Mouse (Mus musculus) lung, embryonic 16.5 days (tissue): ENCODE measurements at regions not wholly inside any gene's neighbourhood (a gene's known extent, or its start where the extent isn't known, plus 50 kb on each side); places are given as distances from the start of the nearest gene placed in this dataset.

ENCODE experiments used
- ATAC-seq: fragments of 200-750 bp; cut with Nextera tagmentation; 2 replicates; pipeline ENCODE4 v1.8.0; 2017; ENCODE audit warnings: low read depth, mild to moderate bottlenecking, moderate library complexity
- H3K27ac ChIP-seq: fragments of 300-500 bp; sonication (generic); 2 replicates; pipeline ENCODE4 v1.5.1; 2014; ENCODE audit warnings: mild to moderate bottlenecking, control low read depth, low read length
- H3K27me3 ChIP-seq: fragments of 300-500 bp; sonication (generic); 2 replicates; pipeline ENCODE4 v1.6.1; 2014; ENCODE audit warnings: low read depth, low read length, mixed read lengths; ENCODE audit not compliant: control insufficient read depth, insufficient read depth
- H3K36me3 ChIP-seq: fragments of 300-500 bp; sonication (generic); 2 replicates; pipeline ENCODE4 v1.6.1; 2014; ENCODE audit warnings: low read length; ENCODE audit not compliant: control insufficient read depth, insufficient read depth
- H3K4me1 ChIP-seq: fragments of 300-500 bp; sonication (generic); replicated peaks from 2 replicates; pipeline ENCODE4 v1.6.1; 2014; ENCODE audit warnings: low read length, mixed read lengths; ENCODE audit not compliant: control insufficient read depth, insufficient read depth
- H3K4me2 ChIP-seq: fragments of 300-500 bp; sonication (generic); 2 replicates; pipeline ENCODE4 v1.6.1; 2014; ENCODE audit warnings: low read depth, low read length, control low read depth
- H3K4me3 ChIP-seq: fragments of 300-500 bp; sonication (generic); 2 replicates; pipeline ENCODE4 v1.5.1; 2014; ENCODE audit warnings: mild to moderate bottlenecking, low read length, control low read depth
- H3K9ac ChIP-seq: fragments of 300-500 bp; sonication (generic); 2 replicates; pipeline ENCODE4 v1.6.1; 2014; ENCODE audit warnings: low read length, control low read depth
- H3K9me3 ChIP-seq: fragments of 300-500 bp; sonication (generic); 2 replicates; pipeline ENCODE4 v1.6.1; 2016; ENCODE audit warnings: low read length; ENCODE audit not compliant: control insufficient read depth
- WGBS: fragments of 180-500 bp; shearing (Covaris S2); extraction: QIAGEN DNeasy Blood & Tissue Kit; methylation state at CpG from one replicate; pipeline ENCODE4 v1.1.7; 2014; 5-methylcytosine and 5-hydroxymethylcytosine counted together

GRCm38 (mm10) chr4:91071263-91071662, 329.3 kb downstream of the Elavl2 start:
- H3K36me3 ChIP-seq = no peaks in the 10 kb centered on the region
- no peak overlapping the region for H3K27ac ChIP-seq
- H3K9me3 ChIP-seq = no peaks in the 10 kb centered on the region
- 88% methylated on average over 2 of the region's 2 CpGs for WGBS
- no peaks in the 10 kb centered on the region for H3K4me1 ChIP-seq
- H3K9ac ChIP-seq = no peak overlapping the region
- ATAC-seq = no peak
- no peak overlapping the region for H3K4me3 ChIP-seq
- H3K4me2 ChIP-seq = no peak overlapping the region
- H3K27me3 ChIP-seq = no peaks in the 10 kb centered on the region

- Histone ChIP-seq H3K9ac (no peak overlapping the region), H3K4me1 (no peaks in the 10 kb centered on the region), H3K27me3 (no peaks in the 10 kb centered on the region), H3K36me3 (no peaks in the 10 kb centered on the region), H3K9me3 (no peaks in the 10 kb centered on the region), H3K4me2 (no peak overlapping the region), H3K27ac (no peak overlapping the region), H3K4me3 (no peak overlapping the region)
- WGBS = 27% methylated on average over 2 of the region's 2 CpGs
- ATAC-seq = peak; percentile 71
These were observed 339.7 kb downstream of the Elavl2 start for GRCm38 (mm10) chr4:91060933-91061332.

- H3K36me3 ChIP-seq = no peaks in the 10 kb centered on the region
These were observed 348.7 kb downstream of the Elavl2 start for GRCm38 (mm10) chr4:91051913-91052312.

GRCm38 (mm10) chr4:91029462-91029861, 371.1 kb downstream of the Elavl2 start:
- no peak for ATAC-seq
- H3K27me3 ChIP-seq = no peaks in the 10 kb centered on the region
- no peaks in the 10 kb centered on the region for H3K36me3 ChIP-seq
- H3K27ac ChIP-seq = no peak overlapping the region
- H3K9ac ChIP-seq = no peak overlapping the region
- WGBS = 82% methylated on average over 2 of the region's 2 CpGs
- no peak overlapping the region for H3K4me2 ChIP-seq
- no peak overlapping the region for H3K4me3 ChIP-seq
- no peaks in the 10 kb centered on the region for H3K4me1 ChIP-seq
- H3K9me3 ChIP-seq = no peaks in the 10 kb centered on the region

More at GRCm38 (mm10) chr4:91051913-91052312, 348.7 kb downstream of the Elavl2 start:
- WGBS = 73% methylated on average over 2 of the region's 2 CpGs
- H3K4me2 ChIP-seq = no peak overlapping the region
- no peak overlapping the region for H3K9ac ChIP-seq
- H3K27ac ChIP-seq = no peak overlapping the region
- no peak overlapping the region for H3K4me3 ChIP-seq
- no peaks in the 10 kb centered on the region for H3K27me3 ChIP-seq
- H3K9me3 ChIP-seq = no peaks in the 10 kb centered on the region
- no peak for ATAC-seq
- no peaks in the 10 kb centered on the region for H3K4me1 ChIP-seq

- Histone ChIP-seq H3K27ac (no peak overlapping the region), H3K27me3 (no peaks in the 10 kb centered on the region), H3K4me3 (no peak overlapping the region), H3K9ac (no peak overlapping the region), H3K4me1 (no peaks in the 10 kb centered on the region), H3K36me3 (no peaks in the 10 kb centered on the region), H3K9me3 (no peaks in the 10 kb centered on the region), H3K4me2 (no peak overlapping the region)
- no peak for ATAC-seq
- WGBS = 57% methylated on average over 6 of the region's 6 CpGs
These were observed 372.5 kb downstream of the Elavl2 start for GRCm38 (mm10) chr4:91028013-91028626.

GRCm38 (mm10) chr4:90996388-90997092, 404.0 kb downstream of the Elavl2 start:
- no peak overlapping the region for H3K4me3 ChIP-seq
- H3K9ac ChIP-seq = no peak overlapping the region
- no peaks in the 10 kb centered on the region for H3K4me1 ChIP-seq
- H3K27ac ChIP-seq = no peak overlapping the region
- H3K4me2 ChIP-seq = no peak overlapping the region
- no peaks in the 10 kb centered on the region for H3K9me3 ChIP-seq
- no peak for ATAC-seq
- WGBS = 64% methylated on average over 2 of the region's 2 CpGs
- H3K36me3 ChIP-seq = no peaks in the 10 kb centered on the region
- no peaks in the 10 kb centered on the region for H3K27me3 ChIP-seq

- H3K36me3 ChIP-seq = no peaks in the 10 kb centered on the region
- no peak for ATAC-seq
- no peaks in the 10 kb centered on the region for H3K9me3 ChIP-seq
- no peak overlapping the region for H3K27ac ChIP-seq
- no peaks in the 10 kb centered on the region for H3K4me1 ChIP-seq
- no peaks in the 10 kb centered on the region for H3K27me3 ChIP-seq
- WGBS = 43% methylated on average over 6 of the region's 6 CpGs
- no peak overlapping the region for H3K4me3 ChIP-seq
- H3K9ac ChIP-seq = no peak overlapping the region
- H3K4me2 ChIP-seq = no peak overlapping the region
These were observed 435.9 kb downstream of the Elavl2 start for GRCm38 (mm10) chr4:90964658-90965057.

- no peaks in the 10 kb centered on the region for H3K4me1 ChIP-seq
- no peaks in the 10 kb centered on the region for H3K27me3 ChIP-seq
- ATAC-seq = no peak
- no peak overlapping the region for H3K4me3 ChIP-seq
- no peaks in the 10 kb centered on the region for H3K36me3 ChIP-seq
- no peaks in the 10 kb centered on the region; the same call in 1 of the 2 replicates for H3K9me3 ChIP-seq
- WGBS = 57% methylated on average over 4 of the region's 4 CpGs
- no peak overlapping the region for H3K4me2 ChIP-seq
- no peak overlapping the region for H3K27ac ChIP-seq
- no peak overlapping the region for H3K9ac ChIP-seq
These were observed 456.7 kb downstream of the Elavl2 start for GRCm38 (mm10) chr4:90943687-90944385.

- ATAC-seq = no peak
- WGBS = 75% methylated on average over 6 of the region's 6 CpGs
- H3K36me3 ChIP-seq = no peaks in the 10 kb centered on the region
- H3K27ac ChIP-seq = no peak overlapping the region
- H3K4me2 ChIP-seq = no peak overlapping the region
- no peaks in the 10 kb centered on the region for H3K9me3 ChIP-seq
- H3K27me3 ChIP-seq = no peaks in the 10 kb centered on the region
- H3K4me1 ChIP-seq = no peaks in the 10 kb centered on the region
- H3K9ac ChIP-seq = no peak overlapping the region
- no peak overlapping the region for H3K4me3 ChIP-seq
These were observed 483.1 kb downstream of the Elavl2 start for GRCm38 (mm10) chr4:90917312-90918107.
